Mouse (Mus musculus) embryonic facial prominence, embryonic 11.5 days (tissue): ENCODE results near the gene Psmc3. TPM values are rescaled to one million over a fixed set of nuclear protein-coding genes. Genes with fewer than 3 reads are reported as not detected.
"Not testable (repeated sequence)": the region's sequence is repeated elsewhere in the genome, so short reads cannot be mapped to it uniquely, and the experiment has no call there.

Experiments
- ATAC-seq: fragments of 200-750 bp; cut with Nextera tagmentation; replicated peaks from 2 replicates; pipeline ENCODE4 v1.8.0; 2017; ENCODE audit warnings: low read depth; ENCODE audit not compliant: insufficient number of reproducible peaks, low FRiP score, low TSS enrichment
- DNase-seq: peaks from one replicate; pipeline ENCODE4 v3.0.0-alpha.2; 2015; ENCODE audit warnings: low spot score
- H3K27ac ChIP-seq: fragments of 300-500 bp; sonication (generic); replicated peaks from 2 replicates; pipeline ENCODE4 v1.5.1; 2014; ENCODE audit warnings: mild to moderate bottlenecking, low read depth, low read length, control low read depth
- H3K27me3 ChIP-seq: fragments of 300-500 bp; sonication (generic); 2 replicates; pipeline ENCODE4 v1.6.1; 2014; ENCODE audit warnings: mild to moderate bottlenecking, low read length, moderate library complexity, mixed read lengths; ENCODE audit not compliant: control insufficient read depth, insufficient read depth
- H3K36me3 ChIP-seq: fragments of 300-500 bp; sonication (generic); replicated peaks from 2 replicates; pipeline ENCODE4 v1.6.1; 2014; ENCODE audit warnings: low read depth, mild to moderate bottlenecking, low read length, moderate library complexity, mixed read lengths; ENCODE audit not compliant: control insufficient read depth, insufficient read depth
- H3K4me1 ChIP-seq: fragments of 300-500 bp; sonication (generic); 2 replicates; pipeline ENCODE4 v1.6.1; 2014; ENCODE audit warnings: low read length, mixed read lengths; ENCODE audit not compliant: control insufficient read depth, insufficient read depth
- H3K4me2 ChIP-seq: fragments of 300-500 bp; sonication (generic); 2 replicates; pipeline ENCODE4 v1.6.1; 2014; ENCODE audit warnings: low read depth, mild to moderate bottlenecking, control low read depth, low read length, moderate library complexity
- H3K4me3 ChIP-seq: fragments of 300-500 bp; sonication (generic); 2 replicates; pipeline ENCODE4 v1.5.1; 2014; ENCODE audit warnings: low read depth, low read length, control low read depth
- H3K9ac ChIP-seq: fragments of 300-500 bp; sonication (generic); replicated peaks from 2 replicates; pipeline ENCODE4 v1.6.1; 2014; ENCODE audit warnings: mild to moderate bottlenecking, control low read depth, low read length
- H3K9me3 ChIP-seq: fragments of 300-500 bp; sonication (generic); replicated peaks from 2 replicates; pipeline ENCODE4 v1.6.1; 2016; ENCODE audit warnings: mild to moderate bottlenecking, low read length, inconsistent platforms, mixed read lengths; ENCODE audit not compliant: control insufficient read depth
- WGBS: fragments of 180-500 bp; shearing (Covaris S2); extraction: QIAGEN DNeasy Blood & Tissue Kit; methylation state at CpG from one replicate; pipeline ENCODE4 v1.1.7; 2014; 5-methylcytosine and 5-hydroxymethylcytosine counted together
- polyA plus RNA-seq: library from polyadenylated mRNA; unstranded; fragments of >200 nt; fragmentation: Nextera tagmentation; extraction: Ambion mirVana; gene quantifications from 2 replicates; pipeline ENCODE4 v1.2.1, GENCODE M21; 2014

Gene Psmc3
- polyA plus RNA-seq, 1 experiment from 2014 or later, result 406 TPM

- Histone ChIP-seq H3K4me3 (no peak overlapping the region), H3K36me3 (no peaks in the 10 kb centered on the region), H3K4me1 (0 out of 2 replicates have a peak, but pooled peaks cover 3% of the 10 kb centered on the region), H3K27ac (no peak overlapping the region), H3K9ac (no peak overlapping the region), H3K27me3 (no peaks in the 10 kb centered on the region), H3K9me3 (no peaks in the 10 kb centered on the region), H3K4me2 (no peak overlapping the region)
- WGBS, result 77% methylated on average over 21 of the region's 21 CpGs
- ATAC-seq (no peak), DNase-seq (no peak)
These were observed 11.0 kb upstream of the Psmc3 start for GRCm38 (mm10) chr2:91042651-91043398.

GRCm38 (mm10) chr2:91044727-91045126 lies 9.1 kb upstream of the Psmc3 start:
- WGBS, result 84% methylated on average over 13 of the region's 13 CpGs
- H3K4me2 ChIP-seq, result no peak overlapping the region
- DNase-seq (no peak), ATAC-seq (no peak)
- no peaks in the 10 kb centered on the region for H3K9me3 ChIP-seq
- no peak overlapping the region for H3K27ac ChIP-seq
- H3K36me3 ChIP-seq, result no peaks in the 10 kb centered on the region
- H3K9ac ChIP-seq, result no peak overlapping the region
- H3K4me1 ChIP-seq, result 0 out of 2 replicates have a peak, but pooled peaks cover 3% of the 10 kb centered on the region
- no peaks in the 10 kb centered on the region for H3K27me3 ChIP-seq
- H3K4me3 ChIP-seq, result no peak overlapping the region

- not testable (repeated sequence) for H3K4me3 ChIP-seq, H3K27ac ChIP-seq, H3K27me3 ChIP-seq, H3K9me3 ChIP-seq, H3K4me2 ChIP-seq, H3K9ac ChIP-seq, H3K4me1 ChIP-seq, DNase-seq, H3K36me3 ChIP-seq, ATAC-seq
- WGBS, result 100% methylated on average over 1 of the region's 1 CpGs
These were observed 8.0 kb upstream of the Psmc3 start for GRCm38 (mm10) chr2:91045805-91046204.

GRCm38 (mm10) chr2:91047359-91047758 lies 6.5 kb upstream of the Psmc3 start:
- DNase-seq (no peak), ATAC-seq (no peak)
- Histone ChIP-seq H3K4me2 (no peak overlapping the region), H3K4me1 (0 out of 2 replicates have a peak, but pooled peaks cover 3% of the 10 kb centered on the region), H3K27me3 (no peaks in the 10 kb centered on the region), H3K36me3 (no peaks in the 10 kb centered on the region), H3K27ac (no peak overlapping the region), H3K9me3 (no peaks in the 10 kb centered on the region), H3K9ac (no peak overlapping the region), H3K4me3 (no peak overlapping the region)
- 87% methylated on average over 9 of the region's 9 CpGs for WGBS

- no peak overlapping the region for H3K4me3 ChIP-seq
- H3K27ac ChIP-seq, result no peak overlapping the region
- H3K36me3 ChIP-seq, result peaks cover 3% of the 10 kb centered on the region
- no peaks in the 10 kb centered on the region for H3K4me1 ChIP-seq
- H3K4me2 ChIP-seq, result no peak overlapping the region
- DNase-seq (no peak), ATAC-seq (no peak)
- no peaks in the 10 kb centered on the region for H3K27me3 ChIP-seq
- H3K9me3 ChIP-seq, result no peaks in the 10 kb centered on the region
- WGBS, result 81% methylated on average over 3 of the region's 3 CpGs
- H3K9ac ChIP-seq, result no peak overlapping the region
These were observed 1.9 kb upstream of the Psmc3 start for GRCm38 (mm10) chr2:91051917-91052316.

DNA sequence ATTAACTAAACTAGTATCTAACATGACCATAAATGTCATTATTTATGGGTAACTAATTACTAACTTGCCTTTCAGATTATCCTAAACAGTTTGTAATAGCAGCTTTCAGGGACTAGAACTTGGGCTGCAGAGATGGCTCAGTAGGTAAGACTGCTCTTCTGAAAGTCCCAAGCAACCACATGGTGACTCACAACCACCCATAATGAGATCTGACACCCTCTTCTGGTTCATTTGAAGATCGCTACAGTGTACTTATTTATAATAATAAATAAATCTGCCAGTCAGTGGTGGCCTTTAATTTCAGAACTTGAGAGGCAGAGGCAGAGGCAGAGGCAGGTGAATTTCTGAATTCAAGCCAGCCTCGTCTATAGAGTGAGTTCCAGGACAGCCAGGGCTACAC lies 1.1 kb upstream of the Psmc3 start:
- H3K9ac ChIP-seq, result no peak overlapping the region
- H3K36me3 ChIP-seq, result peaks cover 7% of the 10 kb centered on the region
- WGBS, result 48% methylated on average over 2 of the region's 2 CpGs
- ATAC-seq (no peak), DNase-seq (peak; percentile 12)
- no peaks in the 10 kb centered on the region for H3K9me3 ChIP-seq
- no peak overlapping the region for H3K4me3 ChIP-seq
- H3K4me2 ChIP-seq, result no peak overlapping the region; the same call in 1 of the 2 replicates
- no peak overlapping the region for H3K27ac ChIP-seq
- H3K4me1 ChIP-seq, result no peaks in the 10 kb centered on the region
- H3K27me3 ChIP-seq, result no peaks in the 10 kb centered on the region

DNA sequence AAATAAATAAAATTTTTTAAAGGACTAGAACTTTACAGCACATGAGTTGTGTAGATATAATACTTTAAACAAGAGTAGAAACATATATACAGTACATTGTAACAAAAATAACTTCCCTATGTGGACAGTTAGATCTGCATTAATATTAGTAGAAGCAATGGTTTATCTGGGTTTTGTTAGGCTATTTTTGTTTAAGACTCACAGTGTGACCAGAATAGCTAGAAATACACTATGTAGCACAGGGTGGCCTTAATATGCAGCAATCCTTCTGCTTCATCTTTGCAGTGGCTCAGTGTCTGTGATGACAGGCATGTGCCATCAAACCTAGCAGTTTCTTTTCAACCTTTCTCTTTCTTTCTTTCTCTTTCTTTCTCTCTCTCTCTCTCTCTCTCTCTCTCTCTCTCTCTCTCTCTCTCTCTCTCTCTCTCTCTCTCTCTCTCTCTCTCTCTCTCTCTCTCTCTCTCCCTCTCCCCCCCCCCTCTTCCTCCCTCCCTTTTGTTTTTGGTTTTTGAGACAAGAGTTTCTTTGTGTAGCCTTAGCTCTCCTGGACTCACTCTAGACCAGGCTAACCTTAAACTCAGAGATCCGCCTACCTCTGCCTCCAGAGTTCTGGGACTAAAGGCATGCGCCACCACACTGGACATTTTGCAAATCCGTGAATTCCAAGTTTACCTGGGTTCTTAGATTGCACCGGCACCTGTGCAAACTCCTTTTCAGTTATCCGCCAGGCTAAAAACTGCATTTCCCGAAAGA lies 452 bp upstream of the Psmc3 start:
- H3K4me3 ChIP-seq, result peak overlapping the region; percentile 82
- no peaks in the 10 kb centered on the region for H3K9me3 ChIP-seq
- H3K4me1 ChIP-seq, result no peaks in the 10 kb centered on the region
- no peaks in the 10 kb centered on the region for H3K27me3 ChIP-seq
- DNase-seq, result no peak
- peaks cover 10% of the 10 kb centered on the region for H3K36me3 ChIP-seq
- peak overlapping the region; percentile 85 for H3K9ac ChIP-seq
- peak; percentile 71 for ATAC-seq
- peak overlapping the region; percentile 19 for H3K4me2 ChIP-seq
- 0% methylated on average over 6 of the region's 6 CpGs for WGBS
- H3K27ac ChIP-seq, result no peak overlapping the region

DNA sequence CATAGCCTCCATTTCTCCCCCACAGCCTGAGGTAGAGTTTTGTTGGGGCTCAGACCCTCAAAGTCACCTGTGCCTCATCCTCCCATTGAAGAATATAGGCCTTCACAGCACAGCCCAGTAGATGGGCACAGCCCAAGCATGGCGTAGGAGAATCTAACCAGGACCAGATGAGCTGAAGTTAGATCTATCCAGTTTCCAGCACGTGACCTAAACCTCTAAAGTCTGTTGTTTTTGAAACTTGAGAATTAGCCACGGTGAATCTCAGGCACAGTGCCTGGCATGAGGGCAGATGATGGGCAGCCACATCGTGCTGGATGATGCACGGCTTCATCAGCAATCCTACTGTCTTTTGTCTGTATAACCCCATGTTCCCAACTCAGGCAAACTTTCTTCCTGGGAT lies 4.6 kb downstream of the Psmc3 start:
- ATAC-seq, result no peak
- WGBS, result 65% methylated on average over 5 of the region's 5 CpGs
- Histone ChIP-seq H3K4me2 (no peak overlapping the region), H3K27me3 (no peaks in the 10 kb centered on the region), H3K9ac (no peak overlapping the region), H3K4me1 (no peaks in the 10 kb centered on the region), H3K4me3 (no peak overlapping the region), H3K9me3 (no peaks in the 10 kb centered on the region), H3K36me3 (peaks cover 13% of the 10 kb centered on the region), H3K27ac (no peak overlapping the region)
- DNase-seq, result no peak
